Mouse (Mus musculus): ENCODE measurements around the gene Gm10309.

GRCm38 (mm10) chr17:86549128-86549527 lies 44.1 kb upstream of the Gm10309 start:
- no peak for TF ChIP-seq CTCF (IDR thresholded peaks at IDR 0.05; ENCODE audit: extremely low read depth, insufficient read depth, insufficient read length, insufficient replicate concordance)
- TF ChIP-seq POLR2A (IDR thresholded peaks at IDR 0.05; ENCODE audit: low read depth, low read length), result no peak

Data from spleen, adult 2 months (tissue).